Mouse (Mus musculus) MEL-GATA-1-ER (cell line): Measurements from ENCODE around the gene Herpud1.
A peak's percentile ranks its signal among the peaks of the same experiment; 100 is the strongest.

Experiments used
- DNase-seq: peaks from one replicate; pipeline ENCODE4 v3.0.0-alpha.2; 2012; ENCODE audit warnings: low read depth; ENCODE audit errors: extremely low read depth

The Herpud1 gene

DNA sequence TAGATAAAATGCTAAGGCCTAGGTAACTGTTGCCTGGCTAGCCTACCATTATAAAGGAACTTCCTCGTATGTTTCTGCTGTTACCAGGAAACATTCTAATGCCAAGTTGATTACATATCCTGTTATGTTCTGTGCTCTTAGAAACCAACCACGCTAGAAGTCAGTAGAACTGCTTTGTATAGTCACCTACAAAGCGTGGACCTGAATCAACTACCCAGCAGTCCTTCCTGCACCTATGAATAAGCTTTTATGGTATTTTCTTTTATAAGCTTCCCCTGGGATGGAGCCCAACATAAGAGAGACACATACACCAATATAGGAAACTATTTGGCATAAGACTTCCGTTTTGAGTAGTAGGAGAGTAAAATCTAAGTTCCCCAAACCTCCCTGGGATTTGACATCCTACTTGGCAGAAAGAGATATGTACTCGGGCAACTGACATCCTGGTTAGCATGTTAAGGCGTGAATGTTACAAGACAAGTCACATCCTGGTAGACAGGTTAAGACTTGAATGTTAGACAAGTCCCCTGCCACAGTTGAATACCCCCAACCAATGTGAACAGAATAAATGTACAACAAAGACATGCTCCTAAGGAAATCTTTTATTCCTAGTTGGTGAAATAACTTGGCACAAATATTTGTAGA lies 13.2 kb upstream of the Herpud1 start:
- no peak for DNase-seq

DNA sequence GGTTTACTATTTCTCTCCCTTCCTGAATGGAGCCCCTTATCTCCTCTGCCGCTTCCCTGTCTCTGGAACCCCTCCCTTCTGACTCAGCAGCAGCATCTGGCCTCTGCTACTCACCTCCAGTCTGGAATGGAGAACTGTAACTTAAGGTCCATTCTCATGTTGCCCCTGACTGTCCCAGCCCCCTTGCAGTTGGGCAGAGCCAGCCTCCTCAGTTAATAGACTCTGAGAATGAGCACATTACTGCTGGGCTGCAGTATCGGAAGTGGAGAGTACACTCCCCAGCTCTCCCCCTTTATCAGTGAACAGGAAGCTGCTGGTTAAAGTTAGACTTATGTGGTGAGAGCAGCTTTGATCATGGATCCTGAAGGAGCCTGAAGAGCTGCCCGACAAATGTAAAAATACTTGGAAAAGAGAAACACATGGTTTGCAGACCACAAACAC lies 10.7 kb upstream of the Herpud1 start:
- peak; percentile 73 for DNase-seq

DNA sequence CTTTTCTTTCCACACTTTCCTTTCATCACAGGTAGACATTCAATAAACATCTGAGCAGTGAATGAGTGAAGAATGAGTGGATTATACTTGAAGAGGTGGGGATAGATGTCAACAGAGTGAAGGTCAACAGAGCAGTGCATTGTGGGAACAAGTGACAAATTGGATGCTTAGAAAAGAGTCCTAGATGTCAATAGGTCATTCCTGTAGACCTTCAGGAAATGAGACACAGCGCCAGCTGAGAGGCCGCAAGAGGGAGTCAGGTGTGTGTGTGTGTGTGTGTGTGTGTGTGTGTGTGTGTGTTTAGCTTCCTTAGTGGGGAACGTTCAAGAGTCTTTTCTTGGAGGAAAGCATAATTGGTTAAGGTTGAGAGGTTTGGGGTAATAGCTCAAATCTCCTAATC lies 10.1 kb upstream of the Herpud1 start:
- no peak for DNase-seq

DNA sequence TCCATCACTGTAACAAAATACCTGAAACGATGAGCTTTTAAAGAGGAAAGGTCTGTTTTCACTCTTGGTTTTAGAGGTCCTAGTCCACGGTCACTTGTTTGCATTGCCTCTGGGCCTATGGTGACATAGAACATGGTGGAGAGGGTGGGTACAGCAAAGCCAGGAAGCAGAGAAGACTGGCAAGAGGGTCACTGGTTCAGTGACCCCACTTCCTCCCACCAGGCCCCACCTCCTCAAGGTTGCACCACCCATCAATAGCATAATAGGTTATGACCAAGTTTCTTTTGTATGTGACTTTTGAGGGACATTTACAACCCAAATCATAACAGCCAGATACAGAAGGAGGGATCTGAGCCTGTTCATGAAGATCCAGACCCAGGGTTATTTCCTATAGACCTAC lies 9.7 kb upstream of the Herpud1 start:
- no peak for DNase-seq

DNA sequence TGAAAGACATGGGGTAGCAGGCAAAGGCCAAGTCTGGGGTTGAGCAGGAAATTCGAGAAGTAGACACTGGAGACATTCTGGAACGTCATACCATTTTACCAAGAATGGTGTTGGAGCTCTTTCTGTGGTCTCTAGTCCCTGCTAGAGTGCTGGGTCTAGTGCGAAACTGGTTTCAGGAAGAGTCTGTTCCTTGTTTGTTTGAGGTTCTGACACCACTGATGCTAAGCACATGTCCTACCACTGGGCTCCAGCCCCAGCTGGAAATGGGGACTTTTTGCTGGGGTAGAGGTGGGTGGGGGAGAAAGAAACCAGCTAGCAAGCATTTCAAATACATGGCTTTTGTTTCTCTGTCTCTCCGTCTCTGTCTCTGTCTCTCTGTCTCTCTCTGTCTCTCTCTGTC lies 9.2 kb upstream of the Herpud1 start:
- no peak for DNase-seq

DNA sequence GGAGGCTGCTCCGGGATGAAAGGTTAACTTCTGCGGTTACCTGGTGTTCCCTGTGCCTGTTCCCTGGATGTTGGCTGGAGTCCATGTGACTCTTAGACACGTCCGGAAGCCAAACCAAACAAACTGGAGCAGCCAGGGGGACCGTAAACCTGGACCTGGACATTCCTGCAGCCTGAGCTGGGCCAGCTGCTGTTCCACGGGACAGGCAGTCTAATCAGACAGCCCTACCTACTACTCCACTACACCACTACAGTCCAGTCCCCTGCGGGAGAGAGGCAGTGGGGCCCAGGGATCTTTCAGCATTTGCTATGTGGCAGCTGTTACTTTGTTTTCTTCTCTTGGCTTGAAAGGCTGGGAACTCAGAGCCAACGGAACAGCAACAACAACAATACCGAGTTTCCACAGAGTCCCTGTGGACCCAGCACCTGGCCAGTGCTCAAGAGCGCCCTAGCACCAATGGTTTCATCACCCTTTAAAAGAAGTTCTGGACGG lies 8.5 kb upstream of the Herpud1 start:
- no peak for DNase-seq

DNA sequence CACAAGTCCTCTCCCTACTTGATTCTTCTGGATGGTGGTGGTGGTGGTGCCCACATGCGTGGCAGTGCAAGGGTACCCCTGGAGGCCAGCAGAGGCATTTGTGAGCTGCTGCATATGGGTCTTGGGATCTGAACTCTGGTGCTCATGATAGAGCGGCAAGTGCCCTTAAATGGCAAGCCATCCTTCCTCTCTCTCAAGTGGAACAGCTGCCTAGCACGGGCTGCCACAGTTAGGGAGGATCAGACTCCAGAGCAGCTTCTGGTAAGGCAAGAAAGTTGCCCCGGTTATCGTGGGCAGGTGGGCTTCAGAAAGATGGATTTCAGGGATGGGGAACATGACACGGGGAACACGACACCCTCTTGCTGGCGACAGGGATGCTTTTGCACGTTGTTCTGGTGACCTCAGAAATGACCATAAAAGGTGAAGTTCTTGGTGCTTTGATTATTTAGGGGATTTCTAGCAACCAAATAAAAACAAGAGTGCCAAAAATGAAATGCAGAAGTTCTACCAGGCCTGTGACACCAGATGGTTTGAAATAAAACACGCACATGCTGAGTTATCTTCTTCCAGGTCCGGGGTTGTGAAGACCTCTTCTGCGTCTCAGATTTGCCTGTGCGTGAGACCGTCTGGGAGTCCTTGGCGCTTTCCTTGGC lies 7.3 kb upstream of the Herpud1 start:
- no peak for DNase-seq

DNA sequence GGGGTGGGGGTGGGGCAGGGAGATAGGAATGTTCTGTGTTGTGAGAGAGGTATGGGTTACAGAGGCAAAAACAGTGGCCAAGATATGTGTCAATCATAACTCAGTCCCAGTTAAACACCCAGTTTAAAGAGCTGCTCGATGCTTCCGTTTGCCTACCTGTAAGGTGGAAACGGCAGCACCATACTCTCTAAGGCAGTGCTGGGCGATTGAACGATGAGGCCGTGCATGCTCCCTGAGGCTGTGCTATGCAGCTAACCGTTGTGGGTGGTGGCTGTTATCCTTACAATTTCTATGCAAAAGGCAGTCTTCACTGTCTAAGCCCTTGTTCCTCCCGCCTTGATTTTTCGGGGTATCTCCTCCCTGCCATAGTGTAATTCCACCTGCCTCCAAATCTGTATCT lies 6.6 kb upstream of the Herpud1 start:
- no peak for DNase-seq

DNA sequence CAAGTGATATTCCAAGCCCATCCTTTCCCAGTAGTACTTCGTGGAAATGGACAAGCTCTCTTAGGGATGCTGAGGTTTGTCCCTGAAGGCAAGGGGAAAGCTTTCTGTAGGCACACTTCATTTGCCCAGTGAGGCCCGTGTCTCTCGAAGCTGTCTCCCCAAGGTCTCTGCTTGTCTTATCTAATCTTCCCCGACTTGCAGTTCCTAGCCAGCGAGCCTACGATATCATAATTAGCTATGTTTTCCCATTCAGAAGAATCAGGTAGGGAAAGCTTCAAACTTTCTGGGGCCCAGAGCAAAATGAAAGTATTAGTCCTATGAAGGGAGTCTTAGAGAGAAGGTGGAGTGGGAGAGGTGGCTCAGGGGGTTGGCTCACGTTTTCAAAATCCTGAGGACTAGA lies 2.1 kb upstream of the Herpud1 start:
- DNase-seq, result no peak

DNA sequence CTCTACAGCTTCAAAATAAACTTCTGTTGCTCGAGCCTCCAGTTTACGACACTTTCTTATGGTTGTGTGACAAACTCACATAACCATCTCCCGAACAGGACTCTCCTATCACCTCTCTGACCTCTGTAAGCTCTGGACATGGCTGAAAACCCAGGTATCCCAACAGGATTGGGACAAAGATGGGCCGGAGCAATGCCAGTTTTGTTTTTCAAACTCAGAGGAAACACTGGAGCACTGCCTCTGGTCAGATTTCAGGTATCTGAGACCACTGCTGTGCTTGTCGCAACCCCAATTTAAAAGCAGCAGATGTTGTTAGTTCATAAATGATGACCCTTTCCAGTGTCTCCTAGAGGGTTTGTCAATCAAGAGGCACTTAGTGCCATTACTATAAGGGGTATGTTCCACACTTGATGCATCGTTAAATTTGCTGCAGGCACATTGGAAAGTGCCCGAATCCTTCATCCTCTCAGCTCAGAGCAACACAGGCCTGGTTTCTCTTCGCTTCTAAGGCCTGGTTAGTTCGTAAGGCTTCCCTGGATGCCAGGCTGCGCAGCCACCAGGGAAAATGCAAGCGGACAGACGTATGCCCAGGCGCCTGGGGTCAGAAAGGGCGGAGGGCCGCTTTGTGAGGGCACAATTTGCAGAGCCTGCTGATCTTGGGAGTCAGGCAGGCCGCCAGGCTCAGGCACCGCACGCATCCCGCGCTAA lies 578 bp upstream of the Herpud1 start:
- no peak for DNase-seq

DNA sequence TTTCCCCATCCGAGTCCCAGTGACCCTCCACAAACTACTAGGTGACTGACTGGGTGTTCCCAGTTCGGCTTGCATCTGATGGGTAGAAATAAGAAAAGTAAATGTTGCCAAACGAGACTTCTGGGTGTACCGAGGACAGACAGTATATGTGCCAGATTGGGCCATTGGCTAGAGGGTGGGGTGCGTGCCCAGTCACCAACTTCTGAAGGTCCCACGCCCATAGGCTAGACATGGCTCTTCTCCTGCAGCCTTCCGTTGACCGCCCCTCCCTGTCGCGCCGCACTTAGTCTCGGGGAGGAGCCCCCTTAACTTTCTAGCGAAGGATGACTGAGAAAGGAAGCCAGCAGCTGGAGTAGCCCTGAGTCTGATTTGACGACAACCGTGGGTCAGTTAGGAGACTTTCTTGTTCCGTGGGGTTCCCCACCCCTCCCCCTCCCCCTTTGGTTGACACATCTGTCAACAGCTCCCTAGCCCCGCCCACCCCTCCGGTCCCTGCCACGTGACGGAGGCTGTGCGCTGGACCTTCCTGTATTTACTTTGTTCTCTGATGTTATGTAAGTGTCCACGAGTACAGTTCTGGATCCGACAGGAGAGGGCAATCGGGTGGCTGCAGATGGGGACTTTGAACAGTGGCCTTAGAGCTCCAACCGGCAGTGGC lies 918 bp downstream of the Herpud1 start:
- DNase-seq, result peak; percentile 60

DNA sequence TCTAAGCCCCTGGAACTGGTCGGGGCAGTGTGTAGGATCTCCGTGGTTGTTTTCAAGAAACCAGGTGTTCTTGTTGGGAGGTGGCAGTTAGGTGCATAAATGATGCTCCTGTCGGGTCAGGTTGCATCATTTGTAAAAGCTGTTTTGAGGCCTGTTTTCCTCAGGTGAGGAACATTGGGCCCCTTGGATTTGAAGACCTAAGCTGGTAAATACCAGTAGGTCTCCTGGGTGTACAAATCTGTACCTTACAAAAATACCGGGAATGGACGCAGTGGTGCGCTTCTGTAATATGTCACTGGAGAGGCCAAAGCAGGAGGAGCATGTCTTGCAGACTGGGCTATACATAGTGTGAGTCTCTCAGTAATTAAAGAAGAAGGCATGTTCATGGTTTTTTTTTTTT lies 1.5 kb downstream of the Herpud1 start:
- DNase-seq, result no peak

DNA sequence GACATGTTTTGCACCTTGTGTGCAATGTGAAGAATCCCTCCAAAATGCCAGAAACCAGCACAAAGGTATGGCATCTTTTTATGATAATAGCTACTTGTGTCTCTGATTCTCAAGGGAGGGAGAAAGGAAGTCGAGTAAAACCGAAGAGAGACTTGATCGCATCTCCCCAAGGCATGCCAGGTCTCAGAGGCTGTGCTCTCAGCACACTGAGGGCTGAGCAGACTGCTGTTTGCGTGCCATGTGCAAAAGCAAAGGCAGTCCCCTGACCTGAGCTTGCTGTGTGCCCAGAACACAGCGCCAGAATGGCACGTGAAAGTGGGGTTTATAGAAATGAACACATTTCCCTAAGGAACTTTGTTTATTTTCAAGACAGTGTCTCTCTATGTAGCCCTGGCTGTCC lies 3.3 kb downstream of the Herpud1 start:
- DNase-seq, result no peak

DNA sequence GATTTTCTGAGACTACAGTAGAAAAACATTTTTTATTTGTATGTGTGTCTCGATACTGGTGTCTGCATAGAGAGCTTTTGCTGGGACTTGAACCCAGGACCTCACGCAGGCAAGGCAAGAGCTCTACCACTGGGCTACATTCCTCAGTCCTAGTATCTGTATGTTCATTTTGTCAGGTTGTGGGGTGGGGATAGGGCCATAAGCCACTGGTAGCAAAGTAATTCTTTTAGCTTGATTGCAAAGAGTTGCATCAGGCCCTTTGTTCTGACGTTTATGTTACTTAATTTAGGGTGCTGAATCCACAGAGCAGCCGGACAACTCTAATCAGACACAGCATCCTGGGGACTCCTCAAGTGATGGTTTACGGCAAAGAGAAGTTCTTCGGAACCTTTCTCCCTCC lies 4.2 kb downstream of the Herpud1 start:
- DNase-seq, result no peak

DNA sequence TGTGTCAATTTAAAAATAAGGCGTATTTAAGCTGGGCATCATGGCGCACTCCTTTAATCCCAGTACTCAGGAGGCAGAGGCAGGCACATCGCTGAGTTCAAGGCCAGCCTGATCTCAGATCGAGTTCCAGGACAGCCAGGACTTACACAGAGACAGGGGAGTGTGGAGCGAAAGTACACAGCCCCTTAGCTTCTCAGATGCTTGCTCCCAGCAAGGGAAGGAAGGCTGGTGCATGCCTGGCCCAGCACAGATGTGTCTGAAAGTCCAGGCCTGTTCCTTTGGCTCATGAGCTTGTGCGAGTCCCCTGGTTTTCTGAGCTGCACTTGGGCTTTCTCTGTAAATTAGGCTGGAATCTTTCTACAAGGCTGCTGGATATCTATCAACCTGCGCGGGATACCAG lies 4.7 kb downstream of the Herpud1 start:
- no peak for DNase-seq

DNA sequence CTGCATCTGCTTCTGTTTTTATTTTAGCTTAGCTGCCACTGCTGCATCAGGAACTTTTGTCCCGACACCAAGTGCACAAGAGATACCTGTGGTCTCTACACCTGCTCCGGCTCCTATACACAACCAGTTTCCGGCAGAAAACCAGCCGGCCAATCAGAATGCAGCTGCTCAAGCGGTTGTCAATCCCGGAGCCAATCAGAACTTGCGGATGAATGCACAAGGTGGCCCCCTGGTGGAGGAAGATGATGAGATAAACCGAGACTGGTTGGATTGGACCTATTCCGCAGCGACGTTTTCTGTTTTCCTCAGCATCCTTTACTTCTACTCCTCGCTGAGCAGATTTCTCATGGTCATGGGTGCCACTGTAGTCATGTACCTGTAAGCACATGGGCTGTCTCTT lies 5.9 kb downstream of the Herpud1 start:
- no peak for DNase-seq

DNA sequence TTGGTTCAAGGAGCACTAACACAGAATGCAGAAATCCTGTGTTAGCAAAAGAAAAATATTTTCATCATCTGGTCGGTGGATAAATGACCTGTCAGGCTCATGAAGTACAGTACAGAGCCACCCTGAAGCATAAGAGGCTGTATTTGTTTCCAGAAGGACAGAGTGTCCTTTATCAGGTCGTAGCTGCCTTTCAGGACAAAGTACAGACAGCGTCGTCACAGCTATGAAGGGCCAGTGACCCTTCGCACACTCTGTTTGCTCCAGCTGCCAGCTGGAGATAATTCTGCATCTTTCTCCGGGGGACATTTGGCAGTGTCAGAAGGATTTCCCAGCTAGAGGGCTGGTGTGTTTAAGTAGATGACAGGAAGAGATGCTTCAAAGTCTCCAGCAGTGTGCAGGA lies 6.4 kb downstream of the Herpud1 start:
- no peak for DNase-seq

DNA sequence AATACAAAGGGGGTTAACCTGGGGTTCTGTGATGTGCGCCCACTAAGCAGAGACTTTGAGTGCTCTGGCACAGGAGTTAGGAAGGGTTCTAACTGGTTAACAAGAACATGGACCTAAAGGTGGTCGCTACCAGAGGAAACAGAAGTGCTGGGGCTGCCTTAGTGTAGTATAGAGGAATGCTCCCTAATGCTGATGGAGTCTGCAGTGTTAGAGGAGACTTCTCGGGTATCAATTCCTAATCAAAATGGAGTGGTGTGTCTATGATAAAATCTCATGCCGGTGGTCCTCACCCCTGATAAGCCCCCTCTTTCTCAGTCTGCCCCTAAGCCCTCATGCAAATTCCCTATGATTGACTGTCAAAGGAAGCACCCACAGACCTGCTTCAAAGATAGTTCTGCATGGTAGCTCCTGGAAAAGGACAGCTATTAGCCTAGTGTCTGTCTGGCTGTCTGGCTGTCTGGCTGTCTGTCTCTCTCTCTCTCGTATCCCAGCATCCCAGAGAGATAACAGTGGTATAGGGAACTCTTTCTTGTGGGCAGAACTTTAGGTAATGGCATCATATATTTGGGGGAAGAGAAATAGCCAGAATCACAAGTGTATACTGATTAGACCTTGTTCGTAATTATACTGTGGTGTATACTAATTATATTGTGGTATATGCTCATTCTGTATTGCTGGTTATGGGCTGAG lies 9.8 kb downstream of the Herpud1 start:
- DNase-seq, result no peak

DNA sequence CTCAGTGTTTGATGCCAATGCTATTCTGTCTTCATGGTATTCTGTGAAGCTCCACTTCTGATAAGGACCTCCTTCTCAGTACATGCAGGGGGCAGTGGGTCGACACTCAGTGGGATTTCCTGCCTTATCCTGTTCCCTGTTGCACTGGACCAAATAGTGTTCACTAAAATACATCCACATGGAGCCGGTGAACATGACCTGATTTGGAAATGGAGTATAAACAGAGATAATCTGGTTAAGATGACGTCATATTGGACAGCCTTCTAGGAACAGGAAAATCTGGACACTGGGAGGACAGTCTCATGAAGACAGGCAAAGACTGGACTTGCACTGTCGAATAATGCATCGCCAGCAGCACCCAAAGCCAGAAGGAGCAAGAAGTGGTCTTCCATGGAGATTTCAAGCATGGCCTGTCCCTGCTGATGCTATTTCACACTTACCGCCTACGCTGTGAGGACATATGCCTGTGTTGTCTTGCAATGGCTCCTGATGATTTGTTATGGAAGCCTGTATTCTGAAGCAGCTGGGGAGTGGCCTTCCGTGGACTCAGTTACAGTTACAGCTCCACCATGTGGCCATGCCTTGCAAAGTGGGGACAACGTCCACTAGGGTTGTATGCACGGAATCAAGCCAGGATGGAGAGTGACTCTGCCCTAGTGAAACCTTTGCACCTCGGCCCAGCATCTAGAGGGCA lies 10.9 kb downstream of the Herpud1 start:
- DNase-seq, result no peak

DNA sequence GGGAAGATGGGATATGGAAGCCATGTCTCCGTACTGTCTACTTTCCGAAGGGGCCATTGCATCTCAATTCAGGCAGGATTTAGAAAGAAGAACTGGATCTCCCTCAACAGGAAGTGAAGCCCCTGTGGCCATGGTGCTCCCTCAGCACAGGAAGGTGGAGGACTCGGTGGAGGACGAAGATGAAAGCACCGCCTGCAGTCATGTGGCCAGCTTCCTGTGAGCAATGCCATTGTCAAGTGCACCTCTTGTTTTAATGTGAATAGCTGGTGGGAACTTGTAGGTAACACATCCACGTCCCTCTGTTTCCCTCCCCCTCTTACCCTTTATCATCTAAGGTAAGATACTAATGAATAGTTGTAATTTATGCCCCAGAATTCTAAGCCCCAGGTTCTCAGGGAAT lies 12.3 kb downstream of the Herpud1 start:
- no peak for DNase-seq

DNA sequence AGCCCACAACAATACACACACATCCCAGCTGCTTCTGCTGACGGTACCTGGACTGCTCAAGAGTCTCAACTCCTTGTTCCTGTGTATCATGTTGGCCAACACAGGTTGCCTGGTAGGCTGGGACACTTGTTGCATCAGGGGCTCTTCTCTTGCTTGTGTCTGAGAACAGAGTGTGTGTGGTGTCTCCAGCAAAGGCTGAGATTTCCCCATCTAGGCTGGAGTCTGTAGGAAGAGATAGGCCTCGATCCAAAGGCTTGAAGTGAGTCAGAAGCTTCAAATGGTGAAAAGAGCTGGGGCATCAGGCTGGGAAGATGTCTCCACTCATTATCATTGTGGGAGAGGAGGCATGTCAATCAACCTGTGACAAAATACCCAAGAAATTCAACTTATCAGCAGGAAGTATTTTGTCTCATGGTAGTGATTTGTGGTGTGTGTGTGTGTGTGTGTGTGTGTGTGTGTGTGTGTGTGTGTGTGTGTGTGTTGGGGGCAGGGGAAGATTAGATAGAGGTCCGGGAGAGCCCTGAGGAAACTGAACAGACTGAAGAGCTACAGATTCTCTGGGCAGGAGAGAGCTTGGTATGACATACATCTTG lies 13.2 kb downstream of the Herpud1 start:
- DNase-seq, result no peak
